ENCODE assay signal across 8 mouse cellular contexts in genomic region chr16:29560454-29560853, GRCm38 (mm10). TPM values are rescaled to one million over a fixed set of nuclear protein-coding genes. Genes with fewer than 3 reads are reported as not detected.
DNase-seq lines count a peak whose midpoint lies in the region; ATAC-seq and TF ChIP-seq lines count a peak whose summit lies in the region.

No protein-coding gene starts in this region.

- no peak for ATAC-seq in heart, embryonic 11.5 days (replicated peaks; ENCODE audit: insufficient number of reproducible peaks, low FRiP score, low TSS enrichment)
- ATAC-seq in intestine, embryonic 14.5 days (replicated peaks; ENCODE audit: low FRiP score, low TSS enrichment, low read depth) = no peak

- peak overlapping the region; percentile 58 for H3K4me2 ChIP-seq in heart, embryonic 11.5 days
- H3K4me2 ChIP-seq in CH12.LX (ENCODE audit: insufficient read depth, low read depth, poor library complexity, severe bottlenecking) = peak overlapping the region; percentile 24
- peak overlapping the region; percentile 26 for H3K4me2 ChIP-seq in intestine, embryonic 14.5 days (ENCODE audit: low read length)

- H3K27me3 ChIP-seq in heart, embryonic 11.5 days (ENCODE audit: control insufficient read depth, insufficient read depth, low read length) = no peaks in the 10 kb centered on the region
- peaks cover 14% of the 10 kb centered on the region for H3K27me3 ChIP-seq in CH12.LX (replicated peaks)
- no peaks in the 10 kb centered on the region; the same call in none of the 2 replicates for H3K27me3 ChIP-seq in intestine, embryonic 14.5 days (replicated peaks; ENCODE audit: control insufficient read depth, insufficient read depth, low read length)

- H3K27ac ChIP-seq in heart, embryonic 11.5 days (ENCODE audit: low read depth, low read length) = no peak overlapping the region
- no peak overlapping the region for H3K27ac ChIP-seq in CH12.LX (ENCODE audit: insufficient read depth, low read depth)
- H3K27ac ChIP-seq in intestine, embryonic 14.5 days (ENCODE audit: low read depth) = no peak overlapping the region

- H3K9me3 ChIP-seq in heart, embryonic 11.5 days (replicated peaks; ENCODE audit: control insufficient read depth, low read length) = no peaks in the 10 kb centered on the region
- H3K9me3 ChIP-seq in CH12.LX (replicated peaks; ENCODE audit: low read length) = no peaks in the 10 kb centered on the region
- H3K9me3 ChIP-seq in intestine, embryonic 14.5 days (ENCODE audit: control insufficient read depth, low read length) = no peaks in the 10 kb centered on the region

- in situ Hi-C loops in CH12.LX (cut with MboI; ENCODE audit: low pct_ligation_motif_present, low pct_unique_long_range_greater_than_20kb, low sequenced_read_pairs) = loop anchor here (25.0 kb wide), 2 partner anchors 723 to 973 kb away; no protein-coding TSS in a partner anchor

- no peak for DNase-seq in heart, postnatal 25 days (ENCODE audit: low spot score)
- no peak for DNase-seq in CH12.LX (ENCODE audit: extremely low read depth)
- DNase-seq in adrenal gland, postnatal 36 days = peak; percentile 10 to 13
- peak; percentile 56 for DNase-seq in intestine, embryonic 14.5 days (ENCODE audit: low spot score)
- peak; percentile 77 for DNase-seq in testis, postnatal 14 days (ENCODE audit: low spot score)
- no peak for DNase-seq in right cerebral cortex, postnatal 10 days (ENCODE audit: low spot score in 2 of 2)
- DNase-seq in urinary bladder, postnatal 10 days (ENCODE audit: low spot score) = no peak

- no peaks in the 10 kb centered on the region for H3K36me3 ChIP-seq in heart, embryonic 11.5 days (ENCODE audit: control insufficient read depth, insufficient read depth, low read length)
- no peaks in the 10 kb centered on the region for H3K36me3 ChIP-seq in CH12.LX (replicated peaks in 1 of 2; ENCODE audit: control insufficient read depth in 1 of 2, insufficient read depth in 1 of 2, low read length in 1 of 2)
- H3K36me3 ChIP-seq in intestine, embryonic 14.5 days (ENCODE audit: control insufficient read depth, insufficient read depth, low read length) = no peaks in the 10 kb centered on the region

- no peak for TF ChIP-seq POLR2A in CH12.LX (IDR thresholded peaks at IDR 0.05; ENCODE audit: low read depth, low read length)

- no peaks in the 10 kb centered on the region for H3K79me2 ChIP-seq in CH12.LX (replicated peaks; ENCODE audit: control insufficient read depth, extremely low read depth, insufficient read depth, poor library complexity, severe bottlenecking)

- H3K4me3 ChIP-seq in heart, embryonic 11.5 days (ENCODE audit: low read depth, low read length) = no peak overlapping the region
- no peak overlapping the region for H3K4me3 ChIP-seq in CH12.LX (replicated peaks in 1 of 3; ENCODE audit: low read depth in 2 of 3, low read length in 2 of 3, poor library complexity in 1 of 3)
- H3K4me3 ChIP-seq in intestine, embryonic 14.5 days (ENCODE audit: low read depth, low read length) = no peak overlapping the region

- TF ChIP-seq EP300 in CH12.LX (IDR thresholded peaks at IDR 0.05; ENCODE audit: low read length) = no peak

- TF ChIP-seq CTCF in CH12.LX (conservative IDR thresholded peaks at IDR 0.05 in 1 of 2, IDR thresholded peaks at IDR 0.05 in 1 of 2; ENCODE audit: low read depth in 2 of 2, low read length in 2 of 2) = no peak

- intact Hi-C loops in heart, postnatal 25 days (cut with DNase I) = loop anchor here (5.0 to 10.0 kb wide), 3 partner anchors 106 to 968 kb away; no protein-coding TSS in a partner anchor

- 26% methylated on average over 10 of the region's 10 CpGs for WGBS in heart, embryonic 11.5 days (ENCODE audit: insufficient replicate concordance)
- WGBS in intestine, embryonic 14.5 days = 48% methylated on average over 10 of the region's 10 CpGs

- dilution Hi-C loops in CH12.LX (cut with MboI; ENCODE audit: extremely low pct_ligation_motif_present, extremely low pct_unique_long_range_greater_than_20kb, low sequenced_read_pairs) = no loop called here

- H3K9ac ChIP-seq in heart, embryonic 11.5 days (ENCODE audit: low read depth, low read length) = no peak overlapping the region
- H3K9ac ChIP-seq in CH12.LX (ENCODE audit: insufficient read depth, low read depth) = no peak overlapping the region
- no peak overlapping the region for H3K9ac ChIP-seq in intestine, embryonic 14.5 days (ENCODE audit: low read length)

- no peak for TF ChIP-seq RAD21 in CH12.LX (IDR thresholded peaks at IDR 0.05; ENCODE audit: low read depth, low read length)

- H3K4me1 ChIP-seq in heart, embryonic 11.5 days (ENCODE audit: control insufficient read depth, insufficient read depth, low read length) = no peaks in the 10 kb centered on the region
- H3K4me1 ChIP-seq in CH12.LX (ENCODE audit: control insufficient read depth in 1 of 2, insufficient read depth in 2 of 2) = no peaks in the 10 kb centered on the region
- no peaks in the 10 kb centered on the region for H3K4me1 ChIP-seq in intestine, embryonic 14.5 days (replicated peaks; ENCODE audit: control insufficient read depth, insufficient read depth, low read length)

TF ChIP-seq in CH12.LX, 34 proteins besides CTCF, POLR2A, EP300 and RAD21:
- no peak for TF ChIP-seq ZMIZ1 (IDR thresholded peaks at IDR 0.05; ENCODE audit: low read depth, low read length)
- no peak for TF ChIP-seq TBP (conservative IDR thresholded peaks at IDR 0.05; ENCODE audit: low read depth, low read length)
- no peak for TF ChIP-seq GABPA (IDR thresholded peaks at IDR 0.05; ENCODE audit: insufficient replicate concordance, low read depth, low read length)
- no peak for TF ChIP-seq UBTF (IDR thresholded peaks at IDR 0.05; ENCODE audit: low read depth, low read length)
- TF ChIP-seq NRF1 (IDR thresholded peaks at IDR 0.05; ENCODE audit: low read depth, low read length) = no peak
- no peak for TF ChIP-seq CHD1 (IDR thresholded peaks at IDR 0.05; ENCODE audit: low read depth, low read length)
- no peak for TF ChIP-seq RCOR1 (conservative IDR thresholded peaks at IDR 0.05; ENCODE audit: low read depth, low read length)
- no peak for TF ChIP-seq ZC3H11A (IDR thresholded peaks at IDR 0.05; ENCODE audit: low read depth, low read length)
- TF ChIP-seq JUN (IDR thresholded peaks at IDR 0.05; ENCODE audit: insufficient read depth, low read depth, low read length) = no peak
- no peak for TF ChIP-seq MAX (IDR thresholded peaks at IDR 0.05; ENCODE audit: low read length)
- no peak for TF ChIP-seq USF1 (IDR thresholded peaks at IDR 0.05; ENCODE audit: low read depth, low read length)
- TF ChIP-seq NELFE (IDR thresholded peaks at IDR 0.05; ENCODE audit: low read depth, low read length) = no peak
- TF ChIP-seq PAX5 (IDR thresholded peaks at IDR 0.05; ENCODE audit: low read length) = no peak
- no peak for TF ChIP-seq ZNF384 (IDR thresholded peaks at IDR 0.05; ENCODE audit: low read depth, low read length)
- TF ChIP-seq ZKSCAN1 (IDR thresholded peaks at IDR 0.05; ENCODE audit: borderline replicate concordance, low read depth, low read length) = no peak
- no peak for TF ChIP-seq ETS1 (conservative IDR thresholded peaks at IDR 0.05; ENCODE audit: low read depth, low read length)
- TF ChIP-seq ELF1 (IDR thresholded peaks at IDR 0.05; ENCODE audit: low read depth, low read length) = no peak

RNA-seq across cellular contexts. Expression of gene Atp13a4, which starts 15.8 kb away (rescaled TPM):
- 0.34 TPM in 1 of 2 replicates, not detected in the other for polyA plus RNA-seq in heart, embryonic 11.5 days (2014; fragmentation: Nextera tagmentation; extraction: Ambion mirVana)
- total RNA-seq in heart, postnatal 25 days (2021) = not detected
- not detected in 2 replicates for total RNA-seq in CH12.LX (2012; rRNA removed)
- not detected in 2 replicates for total RNA-seq in CH12.LX (2014; rRNA removed)
- polyA plus RNA-seq in CH12.LX (2012; ENCODE audit: insufficient read length, low read depth) = not detected in 2 replicates
- total RNA-seq in adrenal gland, postnatal 36 days (2021) = not detected
- polyA plus RNA-seq in intestine, embryonic 14.5 days (2014; fragmentation: Nextera tagmentation; extraction: Ambion mirVana) = 0.08 and 0.30 TPM in 2 replicates

RNA-seq across cellular contexts. Expression of gene Opa1, which starts 18.7 kb away (rescaled TPM):
- 44.1 and 57.0 TPM in 2 replicates for polyA plus RNA-seq in heart, embryonic 11.5 days (2014; fragmentation: Nextera tagmentation; extraction: Ambion mirVana)
- 100 to 1,000 TPM; 147 to 153 TPM for total RNA-seq in heart, postnatal 25 days (2021)
- total RNA-seq in CH12.LX (2012; rRNA removed) = 42.0 and 46.4 TPM in 2 replicates
- 49.9 and 56.1 TPM in 2 replicates for total RNA-seq in CH12.LX (2014; rRNA removed)
- polyA plus RNA-seq in CH12.LX (2012; ENCODE audit: insufficient read length, low read depth) = 54.4 and 57.3 TPM in 2 replicates
- 10 to 100 TPM; 83.1 to 96.2 TPM for total RNA-seq in adrenal gland, postnatal 36 days (2021)
- polyA plus RNA-seq in intestine, embryonic 14.5 days (2014; fragmentation: Nextera tagmentation; extraction: Ambion mirVana) = 37.6 and 41.4 TPM in 2 replicates

Comparison
In these comparisons a context has a peak if more than half of its experiments do, and no peak if none do; other contexts are left out.
1. DNase-seq: peak in adrenal gland, postnatal 36 days (2 of 2), intestine, embryonic 14.5 days (single experiment) and testis, postnatal 14 days (single experiment); none in heart, postnatal 25 days (single experiment), CH12.LX (single experiment), right cerebral cortex, postnatal 10 days (0 of 2) and urinary bladder, postnatal 10 days (single experiment).
2. Peak in every context shown above with its lines, with median percentiles within 50 percentile points of each other: H3K4me2 ChIP-seq.